Mouse (Mus musculus) ES-Bruce4 (cell line): ENCODE results near the gene Gba.

ENCODE experiments used
- CTCF ChIP-seq: IDR thresholded peaks from one replicate; pipeline ENCODE4 v1.8.1; 2011; ENCODE audit warnings: low read depth, low read length
- EP300 ChIP-seq: IDR thresholded peaks from 2 replicates; pipeline ENCODE4 v1.6.1; 2011; ENCODE audit warnings: low read depth, low read length; ENCODE audit not compliant: insufficient read depth
- POLR2A ChIP-seq: IDR thresholded peaks from one replicate; pipeline ENCODE4 v1.8.1; 2011; ENCODE audit warnings: low read length; ENCODE audit not compliant: insufficient read depth

DNA sequence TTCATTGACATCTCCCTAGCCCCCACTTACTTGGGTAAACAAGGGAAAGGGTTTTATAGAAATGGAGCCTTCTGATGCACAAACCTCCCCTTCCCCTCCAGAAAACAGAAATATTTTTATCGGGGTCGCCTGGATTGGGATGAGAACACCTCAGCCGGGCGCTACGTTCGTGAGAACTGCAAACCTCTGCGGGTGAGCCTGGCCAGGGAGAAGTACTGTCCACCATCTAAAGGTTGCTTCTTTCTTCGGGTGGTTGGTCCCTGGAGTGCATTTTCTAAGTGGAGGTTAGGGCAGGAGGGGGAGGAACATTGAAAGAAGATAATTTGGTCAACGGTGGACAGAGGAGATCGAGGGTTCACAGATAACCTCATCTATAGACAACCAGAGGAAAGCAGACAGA, 27.2 kb upstream of the Gba start:
- no peak for TF ChIP-seq CTCF
- no peak for TF ChIP-seq POLR2A
- no peak for TF ChIP-seq EP300
